Mouse (Mus musculus): Measurements from ENCODE around the gene Rasal2. TPM values are rescaled to one million over a fixed set of nuclear protein-coding genes. Genes with fewer than 3 reads are reported as not detected.

Rasal2 gene
- 9.3 and 11.3 TPM in 2 replicates for polyA plus RNA-seq (2014; fragmentation: Nextera tagmentation; extraction: Ambion mirVana)

GRCm38 (mm10) chr1:157412454-157413369 is at the start of gene Rasal2:
Rasal2 (minus strand) TSS chr1:157412595.
- no peaks in the 10 kb centered on the region for H3K36me3 ChIP-seq (ENCODE audit: control insufficient read depth, insufficient read depth, low read length)
- H3K9ac ChIP-seq (ENCODE audit: low read depth, low read length): peak within 1 kb of the TSS; percentile 77
- peak within 1 kb of the TSS; percentile 92 for H3K27ac ChIP-seq (ENCODE audit: low read depth, low read length)
- no peaks in the 10 kb centered on the region for H3K27me3 ChIP-seq (ENCODE audit: control insufficient read depth, insufficient read depth, low read length)
- peak; percentile 98 for ATAC-seq (ENCODE audit: low FRiP score, low TSS enrichment)
- under 1% methylated on average over 62 of the region's 62 CpGs for WGBS
- H3K9me3 ChIP-seq (ENCODE audit: control insufficient read depth, low read length): no peaks in the 10 kb centered on the region
- H3K4me1 ChIP-seq (ENCODE audit: control insufficient read depth, insufficient read depth, low read length): 0 out of 2 replicates have a peak, but pooled peaks cover 5% of the 10 kb centered on the region
- peak within 1 kb of the TSS; percentile 63 for H3K4me2 ChIP-seq (replicated peaks; ENCODE audit: low read depth, low read length)
- peak within 1 kb of the TSS; percentile 92 for H3K4me3 ChIP-seq (ENCODE audit: low read length)

- ATAC-seq (ENCODE audit: low FRiP score, low TSS enrichment): no peak
- Histone ChIP-seq H3K9me3 (ENCODE audit: control insufficient read depth, low read length) (no peaks in the 10 kb centered on the region), H3K27me3 (ENCODE audit: control insufficient read depth, insufficient read depth, low read length) (no peaks in the 10 kb centered on the region), H3K4me2 (replicated peaks; ENCODE audit: low read depth, low read length) (no peak overlapping the region), H3K27ac (ENCODE audit: low read depth, low read length) (no peak overlapping the region), H3K9ac (ENCODE audit: low read depth, low read length) (no peak overlapping the region), H3K4me3 (ENCODE audit: low read length) (no peak overlapping the region), H3K4me1 (ENCODE audit: control insufficient read depth, insufficient read depth, low read length) (no peaks in the 10 kb centered on the region), H3K36me3 (ENCODE audit: control insufficient read depth, insufficient read depth, low read length) (no peaks in the 10 kb centered on the region)
- 94% methylated on average over 5 of the region's 5 CpGs for WGBS
Measured at GRCm38 (mm10) chr1:157461276-157461675, 48.9 kb upstream of the Rasal2 start.

GRCm38 (mm10) chr1:157459904-157460303 is 47.5 kb upstream of the Rasal2 start:
- Histone ChIP-seq H3K9me3 (ENCODE audit: control insufficient read depth, low read length) (no peaks in the 10 kb centered on the region), H3K4me3 (ENCODE audit: low read length) (no peak overlapping the region), H3K9ac (ENCODE audit: low read depth, low read length) (no peak overlapping the region), H3K36me3 (ENCODE audit: control insufficient read depth, insufficient read depth, low read length) (no peaks in the 10 kb centered on the region), H3K4me2 (replicated peaks; ENCODE audit: low read depth, low read length) (no peak overlapping the region), H3K27ac (ENCODE audit: low read depth, low read length) (no peak overlapping the region), H3K4me1 (ENCODE audit: control insufficient read depth, insufficient read depth, low read length) (no peaks in the 10 kb centered on the region), H3K27me3 (ENCODE audit: control insufficient read depth, insufficient read depth, low read length) (no peaks in the 10 kb centered on the region)
- ATAC-seq (ENCODE audit: low FRiP score, low TSS enrichment): no peak
- whole genome bisulfite sequencing: 96% methylated on average over 5 of the region's 5 CpGs

- peak within 1 kb of the TSS; percentile 56 for H3K9ac ChIP-seq (ENCODE audit: low read depth, low read length)
- peak within 1 kb of the TSS; percentile 41 for H3K4me3 ChIP-seq (ENCODE audit: low read length)
- no peaks in the 10 kb centered on the region for H3K4me1 ChIP-seq (ENCODE audit: control insufficient read depth, insufficient read depth, low read length)
- no peaks in the 10 kb centered on the region for H3K36me3 ChIP-seq (ENCODE audit: control insufficient read depth, insufficient read depth, low read length)
- H3K27me3 ChIP-seq (ENCODE audit: control insufficient read depth, insufficient read depth, low read length): no peaks in the 10 kb centered on the region
- no peak within 1 kb of the TSS for H3K27ac ChIP-seq (ENCODE audit: low read depth, low read length)
- H3K4me2 ChIP-seq (replicated peaks; ENCODE audit: low read depth, low read length): peak within 1 kb of the TSS; percentile 70
- ATAC-seq (ENCODE audit: low FRiP score, low TSS enrichment): peak; percentile 95
- 5% methylated on average over 27 of the region's 29 CpGs for WGBS
- no peaks in the 10 kb centered on the region for H3K9me3 ChIP-seq (ENCODE audit: control insufficient read depth, low read length)
Measured at GRCm38 (mm10) chr1:157458421-157459208, 46.2 kb upstream of the Rasal2 start, which contains the start of gene Cryzl2. Cryzl2 (plus strand) TSS chr1:157458577.

- WGBS: 91% methylated on average over 3 of the region's 3 CpGs
- H3K4me2 ChIP-seq (replicated peaks; ENCODE audit: low read depth, low read length): peak overlapping the region; percentile 70; the same call in 1 of the 2 replicates
Measured at GRCm38 (mm10) chr1:157457789-157458188, 45.4 kb upstream of the Rasal2 start.

GRCm38 (mm10) chr1:157454876-157455275 is 42.5 kb upstream of the Rasal2 start:
- no peaks in the 10 kb centered on the region for H3K27me3 ChIP-seq (ENCODE audit: control insufficient read depth, insufficient read depth, low read length)
- H3K27ac ChIP-seq (ENCODE audit: low read depth, low read length): no peak overlapping the region
- no peak overlapping the region for H3K4me3 ChIP-seq (ENCODE audit: low read length)
- no peak for ATAC-seq (ENCODE audit: low FRiP score, low TSS enrichment)
- H3K36me3 ChIP-seq (ENCODE audit: control insufficient read depth, insufficient read depth, low read length): no peaks in the 10 kb centered on the region
- H3K9ac ChIP-seq (ENCODE audit: low read depth, low read length): no peak overlapping the region
- H3K9me3 ChIP-seq (ENCODE audit: control insufficient read depth, low read length): no peaks in the 10 kb centered on the region
- no peaks in the 10 kb centered on the region; the same call in 1 of the 2 replicates for H3K4me1 ChIP-seq (ENCODE audit: control insufficient read depth, insufficient read depth, low read length)
- no peak overlapping the region for H3K4me2 ChIP-seq (replicated peaks; ENCODE audit: low read depth, low read length)
- 83% methylated on average over 6 of the region's 6 CpGs for WGBS

More at GRCm38 (mm10) chr1:157457789-157458188, 45.4 kb upstream of the Rasal2 start:
- H3K27me3 ChIP-seq (ENCODE audit: control insufficient read depth, insufficient read depth, low read length): no peaks in the 10 kb centered on the region
- no peak for ATAC-seq (ENCODE audit: low FRiP score, low TSS enrichment)
- H3K27ac ChIP-seq (ENCODE audit: low read depth, low read length): no peak overlapping the region
- H3K4me3 ChIP-seq (ENCODE audit: low read length): no peak overlapping the region
- no peaks in the 10 kb centered on the region for H3K9me3 ChIP-seq (ENCODE audit: control insufficient read depth, low read length)
- H3K36me3 ChIP-seq (ENCODE audit: control insufficient read depth, insufficient read depth, low read length): no peaks in the 10 kb centered on the region
- H3K9ac ChIP-seq (ENCODE audit: low read depth, low read length): no peak overlapping the region
- H3K4me1 ChIP-seq (ENCODE audit: control insufficient read depth, insufficient read depth, low read length): no peaks in the 10 kb centered on the region

GRCm38 (mm10) chr1:157452759-157453549 is 40.6 kb upstream of the Rasal2 start:
- Histone ChIP-seq H3K27me3 (ENCODE audit: control insufficient read depth, insufficient read depth, low read length) (no peaks in the 10 kb centered on the region), H3K9ac (ENCODE audit: low read depth, low read length) (no peak overlapping the region), H3K4me1 (ENCODE audit: control insufficient read depth, insufficient read depth, low read length) (peaks cover 5% of the 10 kb centered on the region; the same call in 1 of the 2 replicates), H3K27ac (ENCODE audit: low read depth, low read length) (no peak overlapping the region), H3K36me3 (ENCODE audit: control insufficient read depth, insufficient read depth, low read length) (no peaks in the 10 kb centered on the region), H3K4me3 (ENCODE audit: low read length) (no peak overlapping the region), H3K9me3 (ENCODE audit: control insufficient read depth, low read length) (no peaks in the 10 kb centered on the region), H3K4me2 (replicated peaks; ENCODE audit: low read depth, low read length) (no peak overlapping the region)
- 74% methylated on average over 5 of the region's 5 CpGs for WGBS
- ATAC-seq (ENCODE audit: low FRiP score, low TSS enrichment): no peak

- no peaks in the 10 kb centered on the region for H3K36me3 ChIP-seq (ENCODE audit: control insufficient read depth, insufficient read depth, low read length)
- H3K27ac ChIP-seq (ENCODE audit: low read depth, low read length): no peak overlapping the region
- H3K9ac ChIP-seq (ENCODE audit: low read depth, low read length): no peak overlapping the region
- no peak for ATAC-seq (ENCODE audit: low FRiP score, low TSS enrichment)
- 86% methylated on average over 3 of the region's 3 CpGs for WGBS
- peaks cover 6% of the 10 kb centered on the region; the same call in 1 of the 2 replicates for H3K4me1 ChIP-seq (ENCODE audit: control insufficient read depth, insufficient read depth, low read length)
- H3K9me3 ChIP-seq (ENCODE audit: control insufficient read depth, low read length): no peaks in the 10 kb centered on the region
- no peaks in the 10 kb centered on the region for H3K27me3 ChIP-seq (ENCODE audit: control insufficient read depth, insufficient read depth, low read length)
- no peak overlapping the region for H3K4me3 ChIP-seq (ENCODE audit: low read length)
- no peak overlapping the region for H3K4me2 ChIP-seq (replicated peaks; ENCODE audit: low read depth, low read length)
Measured at GRCm38 (mm10) chr1:157452284-157452683, 39.9 kb upstream of the Rasal2 start.
